Mouse (Mus musculus) small intestine, adult 2 months (tissue): ENCODE results near the gene Col5a2.

Experiments
- CTCF ChIP-seq: fragments of 200-500 bp; IDR thresholded peaks from 2 replicates; pipeline ENCODE4 v1.5.1; 2012; ENCODE audit warnings: low read depth, mild to moderate bottlenecking, control low read depth, inconsistent platforms, low read length, moderate library complexity, mixed read lengths; ENCODE audit not compliant: insufficient replicate concordance, insufficient read length; ENCODE audit errors: extremely low read depth
- POLR2A ChIP-seq: fragments of 200-500 bp; IDR thresholded peaks from 2 replicates; pipeline ENCODE4 v1.6.1; 2012; ENCODE audit warnings: low read depth, mild to moderate bottlenecking, control low read depth, inconsistent platforms, low read length, moderate library complexity

- TF ChIP-seq POLR2A (no peak), CTCF (no peak)
Measured at GRCm38 (mm10) chr1:45448856-45449255, 54.2 kb downstream of the Col5a2 start.
